9 mouse cellular contexts compared by ENCODE assay signal in the genomic region with DNA sequence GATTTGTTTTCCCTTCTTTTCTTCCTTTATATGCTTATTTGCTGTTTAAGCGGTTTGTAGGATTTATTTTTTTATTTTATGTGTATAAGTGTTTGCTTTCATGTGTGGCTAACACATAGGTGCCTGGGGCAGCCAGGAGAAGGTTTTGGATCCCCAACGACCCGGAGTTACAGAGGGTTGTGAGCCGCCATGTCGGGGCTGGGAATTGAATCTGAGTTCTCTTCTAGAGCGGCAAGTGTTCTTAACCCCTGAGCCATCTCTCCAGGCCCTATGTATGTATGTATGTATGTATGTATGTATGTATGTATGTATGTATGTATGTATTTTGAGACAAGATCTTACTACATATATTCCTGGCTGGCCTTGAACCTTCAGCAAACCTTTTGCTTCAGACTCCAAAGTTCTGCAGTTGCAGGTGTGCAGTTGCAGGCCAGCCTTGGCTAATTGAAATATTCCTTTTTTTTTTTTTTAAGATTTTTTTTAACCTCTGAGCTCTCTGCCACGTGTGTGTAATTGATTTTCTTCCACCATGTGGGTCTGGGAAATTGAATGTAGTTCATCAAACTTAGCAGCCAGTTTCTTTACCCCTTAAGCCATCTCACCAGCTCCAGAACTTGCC. TPM values are rescaled to one million over a fixed set of nuclear protein-coding genes. Genes with fewer than 3 reads are reported as not detected.
DNase-seq lines count a peak whose midpoint lies in the region; ATAC-seq lines count a peak whose summit lies in the region.
"Had no signal": no experiment of that assay in that cellular context is flagged by ENCODE, and none has a peak within 500 bp of the region (broad histone marks: within the 10 kb centered on the region; RNA-seq: fewer than 3 reads in every experiment).

No protein-coding gene starts in this region.

- H3K27ac ChIP-seq in embryonic facial prominence, embryonic 15.5 days (replicated peaks), result peak overlapping the region; percentile 96
- peak overlapping the region; percentile 98 for H3K27ac ChIP-seq in intestine, embryonic 14.5 days (ENCODE audit: low read depth)
- H3K27ac ChIP-seq in midbrain, embryonic 10.5 days (replicated peaks), result peak overlapping the region; percentile 99

- H3K27me3 ChIP-seq in embryonic facial prominence, embryonic 15.5 days, result no peaks in the 10 kb centered on the region
- H3K27me3 ChIP-seq in intestine, embryonic 14.5 days (replicated peaks; ENCODE audit: control insufficient read depth, insufficient read depth, low read length), result no peaks in the 10 kb centered on the region
- no peaks in the 10 kb centered on the region for H3K27me3 ChIP-seq in midbrain, embryonic 10.5 days (ENCODE audit: low read depth, poor library complexity, severe bottlenecking)

- peak; percentile 54 for DNase-seq in adrenal gland, postnatal 10 days
- no peak for DNase-seq in adrenal gland, postnatal 4 days (ENCODE audit: low spot score in 2 of 2)
- DNase-seq in B cell, adult 2 months, result peak; percentile 27 to 28
- DNase-seq in intestine, embryonic 14.5 days (ENCODE audit: low spot score), result peak; percentile 63
- DNase-seq in midbrain, embryonic 10.5 days (ENCODE audit: low spot score), result peak; percentile 31
- DNase-seq in Muller cell, postnatal 12 days (ENCODE audit: inconsistent ontology term), result no peak

- peak overlapping the region; percentile 85 for H3K9ac ChIP-seq in embryonic facial prominence, embryonic 15.5 days
- peak overlapping the region; percentile 87 for H3K9ac ChIP-seq in intestine, embryonic 14.5 days (ENCODE audit: low read length)

- WGBS in embryonic facial prominence, embryonic 15.5 days, result 14% methylated on average over 7 of the region's 7 CpGs
- WGBS in intestine, embryonic 14.5 days, result 24% methylated on average over 7 of the region's 7 CpGs
- 29% methylated on average over 7 of the region's 7 CpGs for WGBS in midbrain, embryonic 10.5 days

- peak overlapping the region; percentile 78 for H3K4me3 ChIP-seq in embryonic facial prominence, embryonic 15.5 days (replicated peaks)
- peak overlapping the region; percentile 70 for H3K4me3 ChIP-seq in intestine, embryonic 14.5 days (ENCODE audit: low read depth, low read length)
- H3K4me3 ChIP-seq in midbrain, embryonic 10.5 days, result peak overlapping the region; percentile 92

- peaks cover 50% of the 10 kb centered on the region for H3K4me1 ChIP-seq in embryonic facial prominence, embryonic 15.5 days
- peaks cover 23% of the 10 kb centered on the region for H3K4me1 ChIP-seq in intestine, embryonic 14.5 days (replicated peaks; ENCODE audit: control insufficient read depth, insufficient read depth, low read length)
- H3K4me1 ChIP-seq in midbrain, embryonic 10.5 days, result peaks cover 28% of the 10 kb centered on the region

- no peak for ATAC-seq in embryonic facial prominence, embryonic 15.5 days (ENCODE audit: insufficient number of reproducible peaks, low FRiP score, low TSS enrichment, low read depth)
- no peak for ATAC-seq in intestine, embryonic 14.5 days (replicated peaks; ENCODE audit: low FRiP score, low TSS enrichment, low read depth)
- no peak for ATAC-seq in erythroid progenitor cell, adult 5-6 weeks (replicated peaks; ENCODE audit: low FRiP score, poor library complexity, severe bottlenecking)

- H3K9me3 ChIP-seq in embryonic facial prominence, embryonic 15.5 days (replicated peaks), result no peaks in the 10 kb centered on the region
- H3K9me3 ChIP-seq in intestine, embryonic 14.5 days (ENCODE audit: control insufficient read depth, low read length), result no peaks in the 10 kb centered on the region
- no peaks in the 10 kb centered on the region for H3K9me3 ChIP-seq in midbrain, embryonic 10.5 days (replicated peaks)

- H3K4me2 ChIP-seq in embryonic facial prominence, embryonic 15.5 days (replicated peaks), result peak overlapping the region; percentile 55
- peak overlapping the region; percentile 63 for H3K4me2 ChIP-seq in intestine, embryonic 14.5 days (ENCODE audit: low read length)

- no peaks in the 10 kb centered on the region for H3K36me3 ChIP-seq in embryonic facial prominence, embryonic 15.5 days
- H3K36me3 ChIP-seq in intestine, embryonic 14.5 days (ENCODE audit: control insufficient read depth, insufficient read depth, low read length), result no peaks in the 10 kb centered on the region
- no peaks in the 10 kb centered on the region for H3K36me3 ChIP-seq in midbrain, embryonic 10.5 days

RNA-seq across cellular contexts. Expression of gene Nipsnap2, which starts 1.0 kb away (rescaled TPM):
- 100 to 1,000 TPM; 125 to 184 TPM for total RNA-seq in adrenal gland, postnatal 10 days (2021)
- 100 to 1,000 TPM; 142 to 143 TPM for total RNA-seq in adrenal gland, postnatal 4 days (2021)
- polyA plus RNA-seq in embryonic facial prominence, embryonic 15.5 days (2015; fragmentation: Nextera tagmentation; extraction: Ambion mirVana), result 103 and 104 TPM in 2 replicates
- polyA plus RNA-seq in intestine, embryonic 14.5 days (2014; fragmentation: Nextera tagmentation; extraction: Ambion mirVana), result 101 and 103 TPM in 2 replicates
- polyA plus RNA-seq in midbrain, embryonic 10.5 days (2016; fragmentation: Nextera tagmentation; extraction: Ambion mirVana), result 76.3 and 86.3 TPM in 2 replicates
- 9.7 and 13.8 TPM in 2 replicates for total RNA-seq in erythroid progenitor cell, adult 5-6 weeks (2015; ENCODE audit: low replicate concordance)
- 1.7 and 14.9 TPM in 2 replicates for total RNA-seq in erythroid progenitor cell, adult 5-6 weeks (2017; ENCODE audit: low replicate concordance)

RNA-seq across cellular contexts. Expression of gene Mrps17, which starts 10.6 kb away (rescaled TPM):
- total RNA-seq in adrenal gland, postnatal 10 days (2021), result 100 to 1,000 TPM in 1 of 2 experiments, 10 to 100 TPM in 1; 94.3 to 101 TPM
- 100 to 1,000 TPM in 1 of 2 experiments, 10 to 100 TPM in 1; 95.6 to 111 TPM for total RNA-seq in adrenal gland, postnatal 4 days (2021)
- polyA plus RNA-seq in embryonic facial prominence, embryonic 15.5 days (2015; fragmentation: Nextera tagmentation; extraction: Ambion mirVana), result 187 and 201 TPM in 2 replicates
- 211 and 218 TPM in 2 replicates for polyA plus RNA-seq in intestine, embryonic 14.5 days (2014; fragmentation: Nextera tagmentation; extraction: Ambion mirVana)
- 181 and 185 TPM in 2 replicates for polyA plus RNA-seq in midbrain, embryonic 10.5 days (2016; fragmentation: Nextera tagmentation; extraction: Ambion mirVana)
- 54.9 and 95.9 TPM in 2 replicates for total RNA-seq in erythroid progenitor cell, adult 5-6 weeks (2015; ENCODE audit: low replicate concordance)
- total RNA-seq in erythroid progenitor cell, adult 5-6 weeks (2017; ENCODE audit: low replicate concordance), result 31.1 and 45.7 TPM in 2 replicates

RNA-seq across cellular contexts. Expression of gene Sept14, which starts 17.6 kb away (rescaled TPM):
- total RNA-seq in adrenal gland, postnatal 10 days (2021), result not detected
- total RNA-seq in adrenal gland, postnatal 4 days (2021), result not detected
- not detected in 2 replicates for polyA plus RNA-seq in embryonic facial prominence, embryonic 15.5 days (2015; fragmentation: Nextera tagmentation; extraction: Ambion mirVana)
- not detected in 2 replicates for polyA plus RNA-seq in intestine, embryonic 14.5 days (2014; fragmentation: Nextera tagmentation; extraction: Ambion mirVana)
- not detected in 2 replicates for polyA plus RNA-seq in midbrain, embryonic 10.5 days (2016; fragmentation: Nextera tagmentation; extraction: Ambion mirVana)
- not detected in 2 replicates for total RNA-seq in erythroid progenitor cell, adult 5-6 weeks (2015; ENCODE audit: low replicate concordance)
- total RNA-seq in erythroid progenitor cell, adult 5-6 weeks (2017; ENCODE audit: low replicate concordance), result not detected in 2 replicates
- total RNA-seq: heart, postnatal 14 days had no signal

RNA-seq across cellular contexts. Expression of gene Zfp11, which starts 56.0 kb away (rescaled TPM):
- 1 to 10 TPM; 3.2 to 4.4 TPM for total RNA-seq in adrenal gland, postnatal 10 days (2021)
- total RNA-seq in adrenal gland, postnatal 4 days (2021), result 1 to 10 TPM; 5.9 to 6.0 TPM
- 4.5 and 5.5 TPM in 2 replicates for polyA plus RNA-seq in embryonic facial prominence, embryonic 15.5 days (2015; fragmentation: Nextera tagmentation; extraction: Ambion mirVana)
- 4.0 and 4.1 TPM in 2 replicates for polyA plus RNA-seq in intestine, embryonic 14.5 days (2014; fragmentation: Nextera tagmentation; extraction: Ambion mirVana)
- polyA plus RNA-seq in midbrain, embryonic 10.5 days (2016; fragmentation: Nextera tagmentation; extraction: Ambion mirVana), result 6.3 and 8.1 TPM in 2 replicates
- total RNA-seq in erythroid progenitor cell, adult 5-6 weeks (2015; ENCODE audit: low replicate concordance), result 1.3 TPM in 1 of 2 replicates, not detected in the other
- 0.08 and 0.26 TPM in 2 replicates for total RNA-seq in erythroid progenitor cell, adult 5-6 weeks (2017; ENCODE audit: low replicate concordance)

Comparison
In these comparisons a context has a peak if more than half of its experiments do, and no peak if none do; other contexts are left out.
1. DNase-seq: peak in adrenal gland, postnatal 10 days (single experiment), B cell, adult 2 months (2 of 2), intestine, embryonic 14.5 days (single experiment) and midbrain, embryonic 10.5 days (single experiment); none in adrenal gland, postnatal 4 days (0 of 2) and Muller cell, postnatal 12 days (single experiment).
2. RNA of gene Nipsnap2, which starts 1.0 kb away (total RNA-seq): 125 to 184 TPM in adrenal gland, postnatal 10 days and 142 to 143 TPM in adrenal gland, postnatal 4 days; 1.7 to 14.9 TPM in erythroid progenitor cell, adult 5-6 weeks; every median in the first group is over 4 times any median in the second.
3. Peak in every context shown above with its lines, with median percentiles within 50 percentile points of each other: H3K27ac ChIP-seq and H3K4me3 ChIP-seq.